Mouse (Mus musculus): ENCODE data around the gene Aqp1. TPM values are rescaled to one million over a fixed set of nuclear protein-coding genes. Genes with fewer than 3 reads are reported as not detected.

Aqp1 gene
- polyA plus RNA-seq, 1 experiment from 2014 or later, result 2.9 TPM

- H3K27ac ChIP-seq (ENCODE audit: low read depth, low read length), result no peak overlapping the region
- WGBS, result 92% methylated on average over 4 of the region's 4 CpGs
- peaks cover 22% of the 10 kb centered on the region; the same call in 1 of the 2 replicates for H3K36me3 ChIP-seq (ENCODE audit: control insufficient read depth, insufficient read depth, low read length)
- no peak for DNase-seq (ENCODE audit: low spot score)
- no peak overlapping the region for H3K4me3 ChIP-seq (ENCODE audit: low read depth, low read length)
- ATAC-seq, result no peak
- no peak overlapping the region for H3K4me2 ChIP-seq (ENCODE audit: low read length)
- no peaks in the 10 kb centered on the region for H3K4me1 ChIP-seq (ENCODE audit: control insufficient read depth, insufficient read depth, low read length)
- no peak overlapping the region for H3K9ac ChIP-seq (ENCODE audit: low read length)
- no peaks in the 10 kb centered on the region for H3K9me3 ChIP-seq (replicated peaks; ENCODE audit: control insufficient read depth, low read length)
- no peaks in the 10 kb centered on the region for H3K27me3 ChIP-seq (replicated peaks; ENCODE audit: control insufficient read depth, insufficient read depth, low read length)
These were observed 22.3 kb upstream of the Aqp1 start for GRCm38 (mm10) chr6:55313893-55314292.

GRCm38 (mm10) chr6:55314628-55315027 lies 21.6 kb upstream of the Aqp1 start:
- WGBS, result 92% methylated on average over 8 of the region's 8 CpGs
- Histone ChIP-seq H3K4me2 (ENCODE audit: low read length) (no peak overlapping the region), H3K27ac (ENCODE audit: low read depth, low read length) (no peak overlapping the region), H3K4me3 (ENCODE audit: low read depth, low read length) (no peak overlapping the region), H3K4me1 (ENCODE audit: control insufficient read depth, insufficient read depth, low read length) (no peaks in the 10 kb centered on the region), H3K9me3 (replicated peaks; ENCODE audit: control insufficient read depth, low read length) (no peaks in the 10 kb centered on the region), H3K27me3 (replicated peaks; ENCODE audit: control insufficient read depth, insufficient read depth, low read length) (no peaks in the 10 kb centered on the region), H3K9ac (ENCODE audit: low read length) (no peak overlapping the region), H3K36me3 (ENCODE audit: control insufficient read depth, insufficient read depth, low read length) (peaks cover 19% of the 10 kb centered on the region; the same call in 1 of the 2 replicates)
- no peak for DNase-seq (ENCODE audit: low spot score)
- ATAC-seq, result no peak

GRCm38 (mm10) chr6:55318597-55318996 lies 17.6 kb upstream of the Aqp1 start:
- 96% methylated on average over 3 of the region's 3 CpGs for WGBS

GRCm38 (mm10) chr6:55319585-55320551 lies 16.4 kb upstream of the Aqp1 start:
- no peak overlapping the region for H3K27ac ChIP-seq (ENCODE audit: low read depth, low read length)
- H3K9me3 ChIP-seq (replicated peaks; ENCODE audit: control insufficient read depth, low read length), result no peaks in the 10 kb centered on the region
- DNase-seq (ENCODE audit: low spot score) (no peak), ATAC-seq (no peak)
- H3K27me3 ChIP-seq (replicated peaks; ENCODE audit: control insufficient read depth, insufficient read depth, low read length), result no peaks in the 10 kb centered on the region
- 0 out of 2 replicates have a peak, but pooled peaks cover 7% of the 10 kb centered on the region for H3K36me3 ChIP-seq (ENCODE audit: control insufficient read depth, insufficient read depth, low read length)
- H3K9ac ChIP-seq (ENCODE audit: low read length), result no peak overlapping the region
- H3K4me2 ChIP-seq (ENCODE audit: low read length), result no peak overlapping the region
- WGBS, result 83% methylated on average over 14 of the region's 14 CpGs
- H3K4me1 ChIP-seq (ENCODE audit: control insufficient read depth, insufficient read depth, low read length), result no peaks in the 10 kb centered on the region
- no peak overlapping the region for H3K4me3 ChIP-seq (ENCODE audit: low read depth, low read length)

More at GRCm38 (mm10) chr6:55318597-55318996, 17.6 kb upstream of the Aqp1 start:
- H3K27me3 ChIP-seq (replicated peaks; ENCODE audit: control insufficient read depth, insufficient read depth, low read length), result no peaks in the 10 kb centered on the region
- no peaks in the 10 kb centered on the region for H3K4me1 ChIP-seq (ENCODE audit: control insufficient read depth, insufficient read depth, low read length)
- DNase-seq (ENCODE audit: low spot score) (no peak), ATAC-seq (no peak)
- no peak overlapping the region for H3K4me2 ChIP-seq (ENCODE audit: low read length)
- H3K9me3 ChIP-seq (replicated peaks; ENCODE audit: control insufficient read depth, low read length), result no peaks in the 10 kb centered on the region
- H3K4me3 ChIP-seq (ENCODE audit: low read depth, low read length), result no peak overlapping the region
- H3K9ac ChIP-seq (ENCODE audit: low read length), result no peak overlapping the region
- no peak overlapping the region for H3K27ac ChIP-seq (ENCODE audit: low read depth, low read length)
- H3K36me3 ChIP-seq (ENCODE audit: control insufficient read depth, insufficient read depth, low read length), result 0 out of 2 replicates have a peak, but pooled peaks cover 7% of the 10 kb centered on the region

GRCm38 (mm10) chr6:55320894-55321293 lies 15.3 kb upstream of the Aqp1 start:
- Histone ChIP-seq H3K4me1 (ENCODE audit: control insufficient read depth, insufficient read depth, low read length) (no peaks in the 10 kb centered on the region), H3K9me3 (replicated peaks; ENCODE audit: control insufficient read depth, low read length) (no peaks in the 10 kb centered on the region), H3K36me3 (ENCODE audit: control insufficient read depth, insufficient read depth, low read length) (0 out of 2 replicates have a peak, but pooled peaks cover 7% of the 10 kb centered on the region), H3K27ac (ENCODE audit: low read depth, low read length) (no peak overlapping the region), H3K27me3 (replicated peaks; ENCODE audit: control insufficient read depth, insufficient read depth, low read length) (no peaks in the 10 kb centered on the region), H3K4me2 (ENCODE audit: low read length) (no peak overlapping the region), H3K9ac (ENCODE audit: low read length) (no peak overlapping the region), H3K4me3 (ENCODE audit: low read depth, low read length) (no peak overlapping the region)
- no peak for DNase-seq (ENCODE audit: low spot score)
- no peak for ATAC-seq
- WGBS, result 82% methylated on average over 4 of the region's 4 CpGs

- Histone ChIP-seq H3K27me3 (replicated peaks; ENCODE audit: control insufficient read depth, insufficient read depth, low read length) (no peaks in the 10 kb centered on the region), H3K36me3 (ENCODE audit: control insufficient read depth, insufficient read depth, low read length) (0 out of 2 replicates have a peak, but pooled peaks cover 7% of the 10 kb centered on the region), H3K27ac (ENCODE audit: low read depth, low read length) (no peak overlapping the region), H3K4me3 (ENCODE audit: low read depth, low read length) (no peak overlapping the region), H3K9ac (ENCODE audit: low read length) (no peak overlapping the region), H3K4me1 (ENCODE audit: control insufficient read depth, insufficient read depth, low read length) (no peaks in the 10 kb centered on the region), H3K4me2 (ENCODE audit: low read length) (no peak overlapping the region), H3K9me3 (replicated peaks; ENCODE audit: control insufficient read depth, low read length) (no peaks in the 10 kb centered on the region)
- WGBS, result 76% methylated on average over 6 of the region's 6 CpGs
- DNase-seq (ENCODE audit: low spot score) (no peak), ATAC-seq (no peak)
These were observed 14.7 kb upstream of the Aqp1 start for GRCm38 (mm10) chr6:55321518-55321917.

- DNase-seq (ENCODE audit: low spot score) (no peak), ATAC-seq (no peak)
- no peak overlapping the region for H3K27ac ChIP-seq (ENCODE audit: low read depth, low read length)
- no peak overlapping the region for H3K4me2 ChIP-seq (ENCODE audit: low read length)
- no peak overlapping the region for H3K9ac ChIP-seq (ENCODE audit: low read length)
- 0 out of 2 replicates have a peak, but pooled peaks cover 7% of the 10 kb centered on the region for H3K36me3 ChIP-seq (ENCODE audit: control insufficient read depth, insufficient read depth, low read length)
- H3K27me3 ChIP-seq (replicated peaks; ENCODE audit: control insufficient read depth, insufficient read depth, low read length), result no peaks in the 10 kb centered on the region
- no peak overlapping the region for H3K4me3 ChIP-seq (ENCODE audit: low read depth, low read length)
- H3K9me3 ChIP-seq (replicated peaks; ENCODE audit: control insufficient read depth, low read length), result no peaks in the 10 kb centered on the region
- no peaks in the 10 kb centered on the region for H3K4me1 ChIP-seq (ENCODE audit: control insufficient read depth, insufficient read depth, low read length)
- WGBS, result 88% methylated on average over 2 of the region's 2 CpGs
These were observed 13.3 kb upstream of the Aqp1 start for GRCm38 (mm10) chr6:55322980-55323379.

GRCm38 (mm10) chr6:55323908-55324634 lies 12.2 kb upstream of the Aqp1 start:
- Histone ChIP-seq H3K27ac (ENCODE audit: low read depth, low read length) (no peak overlapping the region), H3K36me3 (ENCODE audit: control insufficient read depth, insufficient read depth, low read length) (no peaks in the 10 kb centered on the region), H3K4me2 (ENCODE audit: low read length) (no peak overlapping the region), H3K27me3 (replicated peaks; ENCODE audit: control insufficient read depth, insufficient read depth, low read length) (no peaks in the 10 kb centered on the region), H3K9me3 (replicated peaks; ENCODE audit: control insufficient read depth, low read length) (no peaks in the 10 kb centered on the region), H3K4me1 (ENCODE audit: control insufficient read depth, insufficient read depth, low read length) (no peaks in the 10 kb centered on the region), H3K4me3 (ENCODE audit: low read depth, low read length) (no peak overlapping the region), H3K9ac (ENCODE audit: low read length) (no peak overlapping the region)
- ATAC-seq, result no peak
- DNase-seq (ENCODE audit: low spot score), result no peak
- 93% methylated on average over 17 of the region's 17 CpGs for WGBS
